Mouse (Mus musculus) urinary bladder, postnatal 25 days (tissue): ENCODE measurements around the gene Mybl2.

Experiments used
- DNase-seq: peaks from one replicate; pipeline ENCODE4 v3.0.0; 2022; ENCODE audit warnings: low spot score

Mybl2 gene

GRCm38 (mm10) chr2:163071590-163071989, 17.1 kb downstream of the Mybl2 start:
- DNase-seq: no peak

DNA sequence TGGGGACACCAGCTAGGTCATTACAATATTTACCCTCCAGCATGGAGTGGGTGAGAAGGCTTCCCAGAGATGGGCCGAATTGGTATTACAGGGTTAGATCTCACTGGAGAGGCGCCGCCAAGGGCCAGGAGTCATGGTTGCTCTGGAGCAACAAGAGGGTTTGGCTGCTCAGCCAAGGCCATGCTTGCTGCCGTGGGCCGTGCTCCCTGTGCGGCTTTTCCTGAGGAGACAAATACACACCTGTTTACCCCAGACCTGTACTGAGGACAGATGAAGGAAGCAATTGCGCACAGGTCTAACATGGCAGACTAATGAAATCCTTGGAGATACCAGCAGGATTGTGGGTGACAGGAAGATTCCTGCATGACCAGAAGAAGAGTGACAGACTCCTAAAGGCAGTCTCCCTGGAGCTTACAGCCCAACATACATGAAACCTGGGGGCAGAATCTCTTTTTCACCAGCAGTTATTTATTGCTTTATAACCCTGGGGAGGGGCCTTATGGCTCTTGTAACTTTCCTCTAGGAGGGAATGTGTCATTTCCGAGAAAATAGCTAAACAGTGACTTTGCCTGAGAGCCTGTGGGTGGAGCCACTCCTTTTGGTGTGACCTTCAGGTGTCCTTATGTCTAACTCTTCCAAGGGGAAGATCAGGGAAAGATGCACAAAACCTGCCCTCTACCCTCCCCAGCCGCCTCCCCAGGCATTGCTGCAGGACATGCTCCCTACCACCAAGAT, 18.7 kb downstream of the Mybl2 start:
- no peak for DNase-seq

- DNase-seq: no peak
Measured at GRCm38 (mm10) chr2:163074006-163074405, 19.5 kb downstream of the Mybl2 start.

DNA sequence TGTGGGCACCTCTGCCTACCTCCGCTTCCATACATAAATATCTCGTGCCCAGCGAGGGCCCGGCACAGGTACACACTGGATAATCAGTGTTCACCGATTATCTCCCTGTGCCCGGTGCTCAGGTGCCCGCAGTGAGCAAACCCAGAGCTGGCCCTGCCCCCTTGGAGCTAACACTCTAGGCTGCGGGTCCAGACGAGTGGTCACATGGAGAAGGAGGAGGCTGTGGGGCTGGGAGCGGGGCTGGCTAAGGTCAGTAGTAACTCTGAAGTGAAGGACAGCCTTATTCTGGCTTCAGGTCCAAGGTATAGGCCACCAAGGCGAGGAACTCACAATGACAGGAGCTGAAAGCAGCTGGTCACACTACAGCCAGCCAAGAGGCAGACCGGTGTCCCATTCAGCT, 20.3 kb downstream of the Mybl2 start:
- no peak for DNase-seq

DNA sequence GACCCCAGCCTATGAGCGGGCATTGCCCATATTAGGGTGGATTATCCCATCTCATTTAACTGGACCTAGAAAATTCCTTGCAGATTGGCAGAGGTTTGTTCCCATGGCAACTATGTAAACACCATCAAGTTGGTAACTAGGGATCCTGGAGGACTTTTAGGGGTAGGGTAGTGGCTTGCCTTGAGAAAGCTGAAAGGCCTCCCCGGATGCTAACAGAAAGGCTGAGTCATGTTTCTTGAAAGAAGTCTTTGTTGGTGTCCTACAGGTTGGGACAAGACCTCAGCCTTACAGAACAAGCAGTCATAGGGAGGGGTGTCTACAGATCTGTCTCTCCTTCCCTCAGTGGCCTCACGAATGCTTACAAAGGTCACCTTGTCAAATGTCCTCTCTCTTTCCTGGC, 20.7 kb downstream of the Mybl2 start:
- no peak for DNase-seq

- no peak for DNase-seq
Measured at GRCm38 (mm10) chr2:163079041-163079440, 24.6 kb downstream of the Mybl2 start.

DNA sequence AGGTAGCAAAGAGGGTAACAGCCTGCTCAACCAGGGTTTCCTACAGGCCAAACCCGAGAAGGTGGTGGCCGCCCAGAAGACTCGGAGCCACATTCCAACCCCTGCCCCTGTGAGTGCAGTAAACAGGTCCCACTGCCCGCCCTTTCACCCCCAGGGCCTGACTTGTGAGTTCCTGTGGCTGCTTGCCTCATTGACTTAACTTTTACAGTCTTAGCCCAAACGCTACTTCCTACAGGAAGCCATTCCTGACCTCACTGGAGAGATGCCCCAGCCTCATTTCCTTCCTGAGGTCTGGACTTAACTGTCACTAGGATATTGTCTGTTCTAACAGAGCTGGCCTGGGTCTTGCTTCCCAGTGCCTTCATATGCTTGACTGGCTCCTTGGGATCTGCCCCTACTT, 28.1 kb downstream of the Mybl2 start:
- no peak for DNase-seq

DNA sequence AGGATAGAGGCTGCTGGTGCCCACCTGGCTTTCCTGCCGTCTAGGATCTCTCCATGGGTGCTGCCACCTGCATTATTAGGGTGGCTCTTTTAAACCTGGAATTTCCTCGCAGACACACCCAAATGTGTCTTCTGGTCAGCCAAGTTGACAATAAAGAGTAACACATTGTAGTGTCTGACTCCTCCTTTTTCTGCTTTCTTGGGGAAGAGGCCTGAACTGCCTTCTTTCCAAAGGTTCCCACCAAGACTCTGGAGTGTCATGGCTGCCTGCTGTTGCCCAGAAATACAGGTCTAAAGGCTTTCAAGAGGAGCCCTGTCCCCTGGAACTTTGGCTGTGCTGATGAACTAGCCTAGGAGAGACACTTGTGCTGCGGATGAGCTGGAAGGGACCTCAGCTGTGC, 30.0 kb downstream of the Mybl2 start:
- no peak for DNase-seq

- DNase-seq: no peak
Measured at GRCm38 (mm10) chr2:163085047-163085446, 30.6 kb downstream of the Mybl2 start.

GRCm38 (mm10) chr2:163086561-163086960, 32.1 kb downstream of the Mybl2 start:
- DNase-seq: no peak

DNA sequence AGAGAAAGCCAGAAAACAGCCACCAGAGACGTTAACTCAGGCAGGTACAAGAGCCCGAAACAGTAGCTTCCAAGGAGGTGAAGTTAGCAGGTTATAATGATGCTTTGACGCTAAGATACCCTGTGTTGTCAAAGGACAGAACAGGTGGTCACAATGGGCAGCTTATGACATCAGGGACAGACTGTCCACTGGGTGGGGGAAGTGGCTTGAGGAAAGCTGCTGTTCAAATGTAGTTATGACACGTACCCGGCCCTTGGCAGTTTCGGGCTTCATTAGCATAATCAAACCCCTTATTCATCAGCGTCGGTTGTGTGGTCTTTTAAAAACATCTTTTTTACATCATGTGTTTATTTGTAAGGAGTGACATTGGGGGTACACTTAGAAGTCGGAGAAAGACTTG, 33.2 kb downstream of the Mybl2 start, which contains the start of gene Gtsf1l:
Gtsf1l (minus strand) TSS at position 128 of the 400 bp plus-strand sequence.
- no peak for DNase-seq

DNA sequence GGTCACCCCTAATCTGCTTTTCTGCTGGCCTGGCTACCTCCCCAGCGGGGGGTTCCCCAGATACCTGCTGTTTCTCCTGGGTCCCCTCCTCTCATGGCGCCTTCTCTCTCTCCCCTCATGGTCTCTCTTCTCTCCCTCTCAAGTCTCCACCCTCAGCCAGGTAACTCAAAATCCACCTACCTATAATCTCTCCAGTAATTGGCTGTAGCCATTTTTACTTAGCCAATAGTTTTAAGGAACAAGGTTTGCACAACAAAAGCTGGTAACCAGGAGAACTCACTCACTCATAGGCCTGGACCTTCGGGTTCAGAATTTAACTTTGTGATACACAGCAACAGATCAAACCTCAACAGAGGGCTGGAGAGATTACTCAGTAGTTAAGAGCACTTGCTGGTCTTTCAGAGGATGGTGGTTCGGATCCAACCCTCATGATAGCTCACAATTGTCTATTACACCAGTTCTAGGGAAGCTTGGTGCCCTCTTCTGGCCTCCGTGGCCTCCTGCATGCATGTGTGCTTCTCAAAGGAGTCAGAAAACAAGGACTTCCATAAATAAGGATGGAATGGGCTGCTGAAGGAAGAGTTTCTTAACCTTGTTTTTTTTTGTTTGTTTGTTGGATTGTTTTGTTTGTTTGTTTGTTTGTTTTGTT, 35.1 kb downstream of the Mybl2 start:
- no peak for DNase-seq

DNA sequence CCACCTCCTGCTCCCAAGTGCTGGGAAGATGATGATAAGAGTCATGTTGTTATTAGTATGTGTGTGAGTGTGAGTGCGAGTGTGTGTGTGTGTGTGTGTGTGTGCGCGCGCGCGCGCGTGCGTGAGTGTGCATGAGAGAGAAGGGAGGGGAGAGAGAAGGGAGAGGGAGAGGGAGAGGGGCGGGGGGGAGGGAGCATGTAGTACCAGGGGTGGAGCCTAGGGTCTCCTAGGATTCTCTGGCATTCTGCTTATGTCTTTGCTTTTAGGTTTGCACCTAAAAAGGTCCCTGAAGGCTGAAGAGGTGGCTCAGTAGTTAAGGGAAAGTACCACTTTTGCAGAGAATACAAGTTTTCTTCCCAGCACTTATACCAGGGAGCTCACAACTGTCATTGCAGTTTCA, 40.4 kb downstream of the Mybl2 start:
- DNase-seq: no peak

DNA sequence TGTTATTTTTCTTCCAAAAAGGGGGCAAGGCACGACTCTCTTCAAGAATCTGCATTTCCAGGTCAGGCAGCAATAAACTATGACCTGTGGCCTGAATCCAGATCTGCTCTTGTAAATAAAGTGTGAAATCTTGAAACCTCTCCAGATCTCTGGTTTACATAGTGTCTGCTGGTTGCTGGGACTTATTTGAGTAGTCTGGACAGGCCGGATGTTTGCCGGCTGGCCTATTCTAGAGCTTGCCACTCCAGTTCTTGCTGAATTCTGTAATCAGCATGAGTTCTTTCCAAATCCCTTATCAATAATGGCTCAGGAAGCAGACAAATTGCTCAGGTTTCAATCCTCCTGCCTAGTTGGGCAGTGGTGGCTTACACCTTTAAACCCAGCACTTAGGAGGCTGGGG, 41.3 kb downstream of the Mybl2 start:
- DNase-seq: no peak

DNA sequence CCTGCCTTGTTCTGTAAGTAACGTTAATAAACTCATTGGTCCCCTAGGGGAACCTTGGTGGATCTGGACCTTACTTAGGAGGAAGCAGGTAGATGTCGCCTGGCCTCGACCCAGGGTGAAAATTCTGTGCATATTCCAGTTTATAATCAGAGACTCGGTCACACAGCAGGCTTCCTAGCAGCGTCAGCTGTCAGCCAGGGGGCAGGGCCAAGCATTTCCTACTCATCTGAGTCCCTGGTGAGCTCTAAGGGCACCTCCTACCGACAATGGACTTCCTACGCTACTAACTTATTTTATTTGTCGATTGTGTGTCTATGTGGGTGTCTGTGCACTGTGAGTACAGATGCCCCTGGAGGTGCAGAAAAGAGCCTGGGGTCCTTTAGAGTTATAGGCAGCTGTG, 45.4 kb downstream of the Mybl2 start:
- no peak for DNase-seq

DNA sequence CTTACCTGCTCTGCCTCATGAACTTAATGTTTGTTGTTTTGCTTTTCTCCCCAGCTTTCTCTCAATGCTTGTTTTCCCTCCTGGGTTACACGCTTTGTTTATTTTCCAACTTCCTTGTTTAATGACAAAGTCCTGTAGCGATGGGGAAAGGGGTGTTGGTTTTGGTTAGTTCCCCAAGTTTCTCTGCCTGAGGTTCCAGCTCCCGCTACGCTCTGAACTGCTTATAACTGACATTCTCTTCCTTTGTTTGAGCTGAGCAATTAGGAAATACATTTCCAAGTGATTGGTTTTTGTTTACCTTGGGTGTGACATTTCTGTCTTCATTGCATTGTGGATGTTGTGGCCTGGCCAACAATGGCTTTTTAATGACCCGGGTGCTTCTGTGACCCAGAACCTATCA, 46.1 kb downstream of the Mybl2 start:
- DNase-seq: no peak

DNA sequence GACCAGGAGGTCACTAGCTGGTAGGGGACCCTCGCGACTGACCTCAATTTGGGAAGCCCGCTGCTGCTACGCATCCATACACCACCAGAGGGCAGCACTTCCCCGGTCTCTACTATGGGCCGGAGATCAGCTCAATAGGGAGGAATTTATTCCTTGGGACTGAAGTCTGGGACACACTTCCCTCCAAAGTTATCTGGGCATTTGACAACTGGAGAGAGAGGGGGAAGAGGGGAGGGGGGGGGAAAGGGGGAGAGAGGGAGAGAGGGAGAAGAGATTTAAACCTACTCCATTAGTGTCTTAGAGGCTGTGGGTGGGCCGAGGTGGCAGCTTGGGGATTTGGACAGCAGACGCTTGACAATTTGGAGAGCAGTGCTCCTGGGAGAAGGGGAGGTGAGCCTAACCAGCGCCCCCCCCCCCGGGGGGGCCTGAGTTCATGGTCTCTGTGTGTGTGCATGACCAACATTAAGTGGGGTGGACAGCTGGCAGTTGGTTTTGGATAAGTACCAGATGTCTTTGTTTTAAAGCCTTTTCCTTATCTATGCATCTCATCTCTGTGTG, 47.2 kb downstream of the Mybl2 start:
- peak; percentile 69 for DNase-seq

GRCm38 (mm10) chr2:163102216-163102615, 47.7 kb downstream of the Mybl2 start:
- DNase-seq: no peak

- no peak for DNase-seq
Measured at GRCm38 (mm10) chr2:163102900-163103653, 48.6 kb downstream of the Mybl2 start.

- no peak for DNase-seq
Measured at GRCm38 (mm10) chr2:163104086-163104770, 49.7 kb downstream of the Mybl2 start.

DNA sequence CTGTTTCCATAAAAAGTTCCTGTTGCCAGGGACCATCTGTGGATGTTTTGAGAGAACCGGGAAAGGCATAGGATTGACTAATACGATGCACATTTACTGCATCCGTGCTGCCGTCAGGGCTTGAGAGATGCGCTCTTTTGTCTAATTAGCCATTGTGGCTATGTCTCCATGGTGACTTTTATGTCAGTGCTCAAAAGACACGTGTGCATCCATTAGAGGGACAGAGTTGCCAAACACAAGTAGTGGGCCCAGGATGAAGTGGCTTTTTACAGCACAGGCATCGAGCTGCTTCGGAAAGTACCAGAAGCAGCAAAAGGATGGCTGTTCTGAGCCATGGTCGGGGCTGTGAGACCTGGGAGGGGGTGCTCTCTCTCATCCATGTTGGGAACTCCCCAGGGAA, 53.9 kb downstream of the Mybl2 start:
- no peak for DNase-seq

GRCm38 (mm10) chr2:163110706-163111105, 56.2 kb downstream of the Mybl2 start:
- no peak for DNase-seq
